Mouse (Mus musculus) left cerebral cortex, postnatal 25 days (tissue): Measurements from ENCODE around the gene Ntpcr. TPM values are rescaled to one million over a fixed set of nuclear protein-coding genes. Genes with fewer than 3 reads are reported as not detected.
A peak's percentile ranks its signal among the peaks of the same experiment; 100 is the strongest.

Experiments
- DNase-seq, 2 experiments: peaks; one replicate each; pipeline ENCODE4 v3.0.0; 2022; ENCODE audit warnings: low spot score in 2 of 2, mixed read lengths in 1 of 2
- intact Hi-C: fragments of 180-260 bp; cut with DNase I; formaldehyde crosslinking; loops from one replicate; pipeline ENCODE4 v1.15.1; 2025
- total RNA-seq, 2 experiments: library from RNA; stranded (reverse); gene quantifications; 2 replicates each; pipeline ENCODE4 v1.2.3; 2021

Gene Ntpcr
- total RNA-seq, 2 experiments from 2014 or later = 23.8 to 25.2 TPM

GRCm38 (mm10) chr8:125723437-125723836 lies 6.3 kb upstream of the Ntpcr start:
- DNase-seq = no peak
- intact Hi-C loops = no loop called here

- no peak for DNase-seq
- intact Hi-C loops = no loop called here
Observed at GRCm38 (mm10) chr8:125725037-125725820, 4.5 kb upstream of the Ntpcr start.

GRCm38 (mm10) chr8:125726143-125726542 lies 3.6 kb upstream of the Ntpcr start:
- intact Hi-C loops = no loop called here
- no peak for DNase-seq

- intact Hi-C loops = no loop called here
- no peak for DNase-seq
Observed at GRCm38 (mm10) chr8:125726986-125727385, 2.8 kb upstream of the Ntpcr start.

GRCm38 (mm10) chr8:125727797-125728196 lies 2.0 kb upstream of the Ntpcr start:
- intact Hi-C loops = no loop called here
- no peak for DNase-seq

- peak; percentile 84 to 85 for DNase-seq
- intact Hi-C loops = loop anchor here (5.0 kb wide), 1 partner anchor 162 kb away; no protein-coding TSS in a partner anchor
Observed at GRCm38 (mm10) chr8:125733964-125734956, 4.5 kb downstream of the Ntpcr start.

- no peak for DNase-seq
- intact Hi-C loops = no loop called here
Observed at GRCm38 (mm10) chr8:125738956-125739355, 9.2 kb downstream of the Ntpcr start.

- no peak for DNase-seq
Observed at GRCm38 (mm10) chr8:125740655-125741054, 10.9 kb downstream of the Ntpcr start.

GRCm38 (mm10) chr8:125741377-125741776 lies 11.6 kb downstream of the Ntpcr start:
- intact Hi-C loops = no loop called here
- no peak for DNase-seq

More at GRCm38 (mm10) chr8:125740655-125741054, 10.9 kb downstream of the Ntpcr start:
- intact Hi-C loops = no loop called here

GRCm38 (mm10) chr8:125741855-125742254 lies 12.1 kb downstream of the Ntpcr start:
- intact Hi-C loops = no loop called here
- DNase-seq = no peak

GRCm38 (mm10) chr8:125742406-125742805 lies 12.6 kb downstream of the Ntpcr start:
- intact Hi-C loops = no loop called here
- no peak for DNase-seq

GRCm38 (mm10) chr8:125744914-125745576 lies 15.3 kb downstream of the Ntpcr start:
- DNase-seq = no peak
- intact Hi-C loops = no loop called here

- intact Hi-C loops = no loop called here
- DNase-seq = no peak
Observed at GRCm38 (mm10) chr8:125747390-125747789, 17.6 kb downstream of the Ntpcr start.

- DNase-seq = no peak
- intact Hi-C loops = no loop called here
Observed at GRCm38 (mm10) chr8:125750846-125751245, 21.1 kb downstream of the Ntpcr start.

GRCm38 (mm10) chr8:125755896-125756295 lies 26.1 kb downstream of the Ntpcr start:
- intact Hi-C loops = no loop called here
- DNase-seq = no peak

- intact Hi-C loops = no loop called here
- peak in 1 of 2 experiments; percentile 12 for DNase-seq
Observed at GRCm38 (mm10) chr8:125756391-125757105, 26.8 kb downstream of the Ntpcr start.

- intact Hi-C loops = no loop called here
- no peak for DNase-seq
Observed at GRCm38 (mm10) chr8:125757106-125757496, 27.3 kb downstream of the Ntpcr start.

- peak; percentile 19 to 20 for DNase-seq
- intact Hi-C loops = loop anchor here (2.0 kb wide), 1 partner anchor 74 kb away; no protein-coding TSS in a partner anchor
Observed at GRCm38 (mm10) chr8:125759022-125759421, 29.3 kb downstream of the Ntpcr start.
